Mouse (Mus musculus) forebrain, embryonic 11.5 days (tissue): ENCODE data around the gene Ascc1. TPM values are rescaled to one million over a fixed set of nuclear protein-coding genes. Genes with fewer than 3 reads are reported as not detected.
"Not testable (repeated sequence)": the region's sequence is repeated elsewhere in the genome, so short reads cannot be mapped to it uniquely, and the experiment has no call there.

Experiments
- ATAC-seq: fragments of 200-750 bp; cut with Nextera tagmentation; replicated peaks from 2 replicates; pipeline ENCODE4 v1.8.0; 2017; ENCODE audit warnings: moderate TSS enrichment; ENCODE audit not compliant: low FRiP score
- DNase-seq: peaks from one replicate; pipeline ENCODE4 v3.0.0-alpha.2; 2017; ENCODE audit warnings: low spot score
- H3K27ac ChIP-seq: fragments of 300-500 bp; sonication (generic); 2 replicates; pipeline ENCODE4 v1.5.1; 2014; ENCODE audit warnings: low read depth, low read length
- H3K27me3 ChIP-seq: fragments of 300-500 bp; sonication (generic); 2 replicates; pipeline ENCODE4 v1.6.1; 2014; ENCODE audit warnings: mild to moderate bottlenecking, low read length, mixed read lengths; ENCODE audit not compliant: control insufficient read depth, insufficient read depth
- H3K36me3 ChIP-seq: fragments of 300-500 bp; sonication (generic); 2 replicates; pipeline ENCODE4 v1.6.1; 2014; ENCODE audit warnings: mild to moderate bottlenecking, low read length, moderate library complexity, mixed read lengths; ENCODE audit not compliant: control insufficient read depth, insufficient read depth
- H3K4me1 ChIP-seq: fragments of 300-500 bp; sonication (generic); replicated peaks from 2 replicates; pipeline ENCODE4 v1.6.1; 2014; ENCODE audit warnings: low read length, mixed read lengths; ENCODE audit not compliant: control insufficient read depth, insufficient read depth
- H3K4me2 ChIP-seq: fragments of 300-500 bp; sonication (generic); 2 replicates; pipeline ENCODE4 v1.6.1; 2014; ENCODE audit warnings: low read depth, mild to moderate bottlenecking, low read length, moderate library complexity, mixed read lengths; ENCODE audit not compliant: severe bottlenecking
- H3K4me3 ChIP-seq: fragments of 300-500 bp; sonication (generic); 2 replicates; pipeline ENCODE4 v1.5.1; 2014; ENCODE audit warnings: low read depth, low read length
- H3K9ac ChIP-seq: fragments of 300-500 bp; sonication (generic); 2 replicates; pipeline ENCODE4 v1.6.1; 2014; ENCODE audit warnings: low read length
- H3K9me3 ChIP-seq: fragments of 300-500 bp; sonication (generic); 2 replicates; pipeline ENCODE4 v1.6.1; 2016; ENCODE audit warnings: low read length, mixed read lengths; ENCODE audit not compliant: control insufficient read depth
- WGBS: fragments of 180-500 bp; shearing (Covaris S2); extraction: QIAGEN DNeasy Blood & Tissue Kit; methylation state at CpG from one replicate; pipeline ENCODE4 v1.1.7; 2014; 5-methylcytosine and 5-hydroxymethylcytosine counted together
- polyA plus RNA-seq: library from polyadenylated mRNA; unstranded; fragments of >200 nt; fragmentation: Nextera tagmentation; extraction: Ambion mirVana; gene quantifications from 2 replicates; pipeline ENCODE4 v1.2.1, GENCODE M21; 2014

Ascc1 gene
- polyA plus RNA-seq, 1 experiment from 2014 or later = 35.8 TPM

GRCm38 (mm10) chr10:59980815-59981244 is 21.8 kb upstream of the Ascc1 start:
- no peak overlapping the region for H3K4me2 ChIP-seq
- H3K9me3 ChIP-seq = no peaks in the 10 kb centered on the region
- no peaks in the 10 kb centered on the region for H3K4me1 ChIP-seq
- 95% methylated on average over 6 of the region's 6 CpGs for WGBS
- no peak for DNase-seq
- no peak overlapping the region for H3K27ac ChIP-seq
- H3K36me3 ChIP-seq = no peaks in the 10 kb centered on the region
- H3K9ac ChIP-seq = no peak overlapping the region
- no peak for ATAC-seq
- H3K4me3 ChIP-seq = no peak overlapping the region
- H3K27me3 ChIP-seq = no peaks in the 10 kb centered on the region

GRCm38 (mm10) chr10:59981336-59981735 is 21.3 kb upstream of the Ascc1 start:
- no peaks in the 10 kb centered on the region for H3K27me3 ChIP-seq
- H3K27ac ChIP-seq = no peak overlapping the region
- WGBS = 82% methylated on average over 4 of the region's 4 CpGs

GRCm38 (mm10) chr10:59981792-59982191 is 20.8 kb upstream of the Ascc1 start:
- Histone ChIP-seq H3K4me3 (no peak overlapping the region), H3K9ac (no peak overlapping the region), H3K27me3 (no peaks in the 10 kb centered on the region), H3K4me2 (no peak overlapping the region), H3K4me1 (no peaks in the 10 kb centered on the region), H3K36me3 (no peaks in the 10 kb centered on the region), H3K9me3 (no peaks in the 10 kb centered on the region), H3K27ac (no peak overlapping the region)
- no peak for DNase-seq
- 92% methylated on average over 9 of the region's 9 CpGs for WGBS
- ATAC-seq = no peak

More at GRCm38 (mm10) chr10:59981336-59981735, 21.3 kb upstream of the Ascc1 start:
- Histone ChIP-seq H3K4me1 (no peaks in the 10 kb centered on the region), H3K9ac (no peak overlapping the region), H3K9me3 (no peaks in the 10 kb centered on the region), H3K4me3 (no peak overlapping the region), H3K4me2 (no peak overlapping the region), H3K36me3 (no peaks in the 10 kb centered on the region)
- no peak for ATAC-seq
- DNase-seq = no peak

- WGBS = 92% methylated on average over 12 of the region's 12 CpGs
- Histone ChIP-seq H3K9ac (no peak overlapping the region), H3K27me3 (no peaks in the 10 kb centered on the region), H3K4me3 (no peak overlapping the region), H3K36me3 (no peaks in the 10 kb centered on the region; the same call in 1 of the 2 replicates), H3K9me3 (no peaks in the 10 kb centered on the region), H3K4me1 (no peaks in the 10 kb centered on the region), H3K27ac (no peak overlapping the region), H3K4me2 (no peak overlapping the region)
- ATAC-seq (no peak), DNase-seq (no peak)
Observed at GRCm38 (mm10) chr10:59982379-59982873, 20.2 kb upstream of the Ascc1 start.

GRCm38 (mm10) chr10:59988036-59988435 is 14.6 kb upstream of the Ascc1 start:
- Histone ChIP-seq H3K4me2 (no peak overlapping the region), H3K4me3 (no peak overlapping the region), H3K27ac (no peak overlapping the region), H3K4me1 (no peaks in the 10 kb centered on the region), H3K36me3 (peaks cover 13% of the 10 kb centered on the region; the same call in 1 of the 2 replicates), H3K27me3 (no peaks in the 10 kb centered on the region), H3K9ac (no peak overlapping the region), H3K9me3 (no peaks in the 10 kb centered on the region)
- DNase-seq (no peak), ATAC-seq (no peak)
- WGBS = 88% methylated on average over 4 of the region's 4 CpGs

DNA sequence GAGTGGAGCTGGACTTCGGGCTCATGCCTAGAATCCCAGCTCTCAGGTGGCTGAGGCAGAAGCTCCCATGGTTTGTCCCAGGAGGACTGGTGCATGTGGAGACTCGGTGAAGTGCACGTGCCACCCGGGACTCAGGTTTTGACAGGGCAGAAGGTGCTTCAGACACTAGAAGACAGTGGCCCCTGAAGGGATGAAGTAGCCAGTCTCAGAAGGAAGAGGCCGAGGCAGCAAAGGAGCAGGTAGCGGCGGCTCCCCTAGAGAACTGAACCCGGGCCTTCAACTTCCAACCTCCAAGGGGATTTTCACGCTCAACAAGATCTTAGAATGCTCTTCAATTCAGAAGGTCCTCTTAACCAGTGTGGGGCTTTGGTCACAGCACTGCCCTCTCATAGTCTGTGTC is 12.2 kb upstream of the Ascc1 start:
- no peak overlapping the region for H3K4me3 ChIP-seq
- peaks cover 13% of the 10 kb centered on the region; the same call in 1 of the 2 replicates for H3K36me3 ChIP-seq
- ATAC-seq (no peak), DNase-seq (no peak)
- 97% methylated on average over 9 of the region's 9 CpGs for WGBS
- H3K9me3 ChIP-seq = no peaks in the 10 kb centered on the region
- H3K9ac ChIP-seq = no peak overlapping the region
- no peak overlapping the region for H3K27ac ChIP-seq
- H3K27me3 ChIP-seq = no peaks in the 10 kb centered on the region
- H3K4me2 ChIP-seq = no peak overlapping the region
- H3K4me1 ChIP-seq = no peaks in the 10 kb centered on the region

GRCm38 (mm10) chr10:59991262-59991880 is 11.2 kb upstream of the Ascc1 start:
- H3K36me3 ChIP-seq = peaks cover 13% of the 10 kb centered on the region; the same call in 1 of the 2 replicates

GRCm38 (mm10) chr10:59992024-59992423 is 10.6 kb upstream of the Ascc1 start:
- 94% methylated on average over 8 of the region's 8 CpGs for WGBS

More at GRCm38 (mm10) chr10:59991262-59991880, 11.2 kb upstream of the Ascc1 start:
- Histone ChIP-seq H3K4me1 (no peaks in the 10 kb centered on the region), H3K27ac (no peak overlapping the region), H3K9me3 (no peaks in the 10 kb centered on the region), H3K27me3 (no peaks in the 10 kb centered on the region), H3K4me3 (no peak overlapping the region), H3K4me2 (no peak overlapping the region), H3K9ac (no peak overlapping the region)
- ATAC-seq = no peak
- DNase-seq = no peak
- 88% methylated on average over 9 of the region's 9 CpGs for WGBS

GRCm38 (mm10) chr10:59993813-59994212 is 8.8 kb upstream of the Ascc1 start:
- not testable (repeated sequence) for ATAC-seq, H3K4me1 ChIP-seq, H3K9me3 ChIP-seq, H3K36me3 ChIP-seq, H3K27ac ChIP-seq, DNase-seq, H3K27me3 ChIP-seq, H3K4me3 ChIP-seq, H3K9ac ChIP-seq, H3K4me2 ChIP-seq
- WGBS = 87% methylated on average over 2 of the region's 3 CpGs

More at GRCm38 (mm10) chr10:59992024-59992423, 10.6 kb upstream of the Ascc1 start:
- Histone ChIP-seq H3K4me1 (no peaks in the 10 kb centered on the region), H3K4me3 (no peak overlapping the region), H3K27ac (no peak overlapping the region), H3K4me2 (no peak overlapping the region), H3K27me3 (no peaks in the 10 kb centered on the region), H3K36me3 (peaks cover 13% of the 10 kb centered on the region; the same call in 1 of the 2 replicates), H3K9ac (no peak overlapping the region), H3K9me3 (no peaks in the 10 kb centered on the region)
- no peak for DNase-seq
- ATAC-seq = no peak
